Mouse (Mus musculus): Measurements from ENCODE around the gene Smg6. TPM values are rescaled to one million over a fixed set of nuclear protein-coding genes. Genes with fewer than 3 reads are reported as not detected.

The Smg6 gene
- polyA plus RNA-seq, 1 experiment = 27.9 TPM

DNA sequence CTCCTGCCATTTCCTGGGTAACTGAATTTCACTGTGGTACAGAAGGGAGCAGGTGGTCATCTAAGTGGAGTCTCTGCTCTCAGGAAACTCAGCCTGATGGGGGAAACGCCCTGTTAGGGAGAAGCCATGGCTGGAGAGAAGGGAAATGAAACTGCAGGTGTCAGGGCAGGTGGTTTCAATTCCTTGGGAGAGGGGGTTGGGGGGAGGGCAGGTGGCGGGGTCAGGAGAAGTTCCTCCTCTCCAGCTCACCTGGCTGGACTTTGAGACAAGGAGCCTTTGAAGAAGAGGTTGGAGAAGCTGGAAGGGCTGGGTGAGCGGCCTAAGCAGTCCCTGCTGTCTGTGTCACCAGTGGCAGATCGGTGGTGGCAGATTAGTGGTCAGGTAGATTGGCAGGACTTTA lies 280.7 kb downstream of the Smg6 start:
- no peak for DNase-seq (ENCODE audit: extremely low spot score in 1 of 2, low spot score in 1 of 2)

- no peak for DNase-seq (ENCODE audit: extremely low spot score in 1 of 2, low spot score in 1 of 2)
Observed at GRCm38 (mm10) chr11:75209363-75209762, 283.7 kb downstream of the Smg6 start.

- DNase-seq (ENCODE audit: extremely low spot score in 1 of 2, low spot score in 1 of 2) = no peak
Observed at GRCm38 (mm10) chr11:75210093-75210492, 284.5 kb downstream of the Smg6 start.

DNA sequence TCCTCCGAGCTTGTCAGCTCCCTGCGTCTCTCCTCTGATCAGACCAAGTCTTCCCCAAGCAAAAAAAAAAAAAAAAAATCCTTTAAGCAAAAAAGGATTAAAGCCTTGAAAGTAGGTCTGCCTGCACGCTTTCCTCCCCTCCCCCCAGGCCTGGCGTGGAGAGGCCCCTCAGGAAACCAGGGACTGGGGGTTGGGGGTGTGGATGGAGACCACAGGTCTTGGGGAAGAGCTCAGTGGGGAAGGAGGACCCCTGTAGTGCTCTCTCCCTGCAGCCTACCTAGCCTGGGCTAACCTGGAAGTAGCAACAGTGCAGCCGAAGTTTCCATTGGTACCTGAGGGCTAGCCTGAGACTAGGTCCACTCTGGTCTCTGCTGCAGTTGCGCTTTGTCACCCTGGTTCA lies 285.1 kb downstream of the Smg6 start:
- no peak for DNase-seq (ENCODE audit: extremely low spot score in 1 of 2, low spot score in 1 of 2)

- no peak for DNase-seq (ENCODE audit: extremely low spot score in 1 of 2, low spot score in 1 of 2)
Observed at GRCm38 (mm10) chr11:75212031-75212667, 286.5 kb downstream of the Smg6 start.

- DNase-seq (ENCODE audit: extremely low spot score in 1 of 2, low spot score in 1 of 2) = no peak
Observed at GRCm38 (mm10) chr11:75212876-75213275, 287.3 kb downstream of the Smg6 start.

DNA sequence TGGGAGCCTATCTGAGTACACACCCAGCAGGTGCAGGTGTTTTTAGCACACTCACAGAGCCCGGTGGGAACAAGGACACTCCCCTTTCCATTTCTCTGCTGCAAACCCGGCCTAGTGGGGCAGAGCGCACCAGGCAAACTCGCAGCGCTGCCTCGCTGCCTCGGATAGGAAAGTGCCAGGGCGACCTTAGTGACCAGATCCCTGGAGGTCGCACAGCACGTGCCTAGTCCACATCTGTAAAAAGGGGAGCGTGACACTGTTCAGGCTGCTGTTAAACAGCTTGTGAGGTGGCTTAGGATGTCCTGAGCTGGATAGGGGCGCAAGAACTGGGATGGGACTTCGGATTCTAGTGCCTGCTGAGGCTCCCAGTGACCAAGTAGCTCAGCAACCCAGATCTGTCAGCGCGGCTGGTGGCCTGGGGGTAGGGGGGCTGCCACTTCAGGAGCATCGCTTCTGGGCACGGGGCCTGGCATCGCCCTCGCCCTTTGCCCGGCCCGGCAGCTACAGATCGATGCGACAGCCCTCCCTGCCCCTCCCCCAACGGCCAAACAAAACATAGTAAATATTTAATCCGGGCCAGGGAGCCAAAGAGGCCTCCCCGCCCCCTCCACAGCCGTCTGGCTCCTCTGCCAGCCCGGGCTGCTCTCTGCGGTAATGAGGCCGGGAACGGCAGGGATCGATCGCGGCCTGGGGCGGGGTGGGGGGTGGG lies 287.9 kb downstream of the Smg6 start:
- no peak for DNase-seq (ENCODE audit: extremely low spot score in 1 of 2, low spot score in 1 of 2)

Other genes with a start within 250 kb of the Smg6 start
- 157 and 175 TPM in 2 replicates for gene Pafah1b1, start 201.2 kb upstream of the Smg6 start, polyA plus RNA-seq (2012; rRNA removed)
- 15.2 and 15.9 TPM in 2 replicates for gene Mettl16, start 155.0 kb upstream of the Smg6 start, polyA plus RNA-seq (2012; rRNA removed)
- 18.2 and 20.8 TPM in 2 replicates for gene Mnt, start 94.9 kb upstream of the Smg6 start, polyA plus RNA-seq (2012; rRNA removed)
- 71.9 and 80.2 TPM in 2 replicates for gene Sgsm2, start 28.8 kb upstream of the Smg6 start, polyA plus RNA-seq (2012; rRNA removed)
- gene Tsr1, start 27.8 kb upstream of the Smg6 start, polyA plus RNA-seq (2012; rRNA removed) = 15.6 and 17.6 TPM in 2 replicates
- 61.0 and 62.9 TPM in 2 replicates for gene Srr, start 125 bp downstream of the Smg6 start, polyA plus RNA-seq (2012; rRNA removed)
- 4.1 and 4.2 TPM in 2 replicates for gene Hic1, start 243.7 kb downstream of the Smg6 start, polyA plus RNA-seq (2012; rRNA removed)